Comparison of ENCODE assay signal across 8 mouse cellular contexts in the genomic region with DNA sequence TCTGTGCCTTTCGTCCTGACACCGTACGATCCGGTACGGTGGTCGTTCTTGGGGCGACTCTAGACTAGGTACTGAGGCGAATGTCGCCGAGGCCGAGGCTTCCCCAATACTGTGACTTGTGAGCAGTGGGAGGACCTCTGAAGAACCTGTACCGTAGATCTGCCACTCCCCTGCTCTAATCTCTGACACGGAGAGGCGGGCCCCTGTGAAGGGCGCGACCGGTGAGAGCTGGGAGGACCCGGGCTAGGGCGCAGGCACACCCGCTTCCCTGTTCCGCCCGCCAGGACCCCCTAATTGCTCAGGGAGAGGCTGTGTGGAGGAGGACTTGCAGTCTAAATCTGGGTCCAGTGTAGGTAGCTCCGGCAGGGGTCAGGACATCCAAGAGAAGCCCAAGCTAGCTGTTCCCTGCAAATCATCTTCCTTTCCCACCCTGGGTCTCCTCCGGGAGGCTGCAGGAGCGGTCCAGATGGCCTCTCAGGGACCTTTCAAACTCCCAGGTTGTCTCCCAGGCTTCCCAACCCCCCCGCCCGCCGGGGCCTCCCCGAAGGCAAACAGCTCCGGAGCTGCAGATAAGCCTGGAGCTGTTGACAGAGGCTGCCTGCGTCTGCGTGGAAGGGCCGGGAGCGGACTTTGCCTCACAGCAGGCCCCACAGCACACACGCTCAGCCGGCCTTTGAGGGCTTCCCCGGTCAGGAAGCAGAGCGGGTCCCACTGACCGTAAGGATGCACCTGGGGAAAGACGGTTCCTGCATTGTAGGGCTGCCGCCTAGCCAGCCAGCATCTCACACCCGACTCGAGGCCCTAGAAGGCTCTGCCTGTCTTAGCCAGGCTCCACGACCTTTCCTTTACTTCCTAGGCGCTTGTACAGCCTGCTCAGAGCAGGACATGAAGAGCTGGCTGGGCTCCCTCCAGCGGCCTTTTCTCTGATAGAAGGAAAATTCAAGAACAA. TPM values are rescaled to one million over a fixed set of nuclear protein-coding genes. Genes with fewer than 3 reads are reported as not detected.
DNase-seq lines count a peak whose midpoint lies in the region; ATAC-seq and TF ChIP-seq lines count a peak whose summit lies in the region.

No protein-coding gene starts in this region.

- no peak overlapping the region for H3K27ac ChIP-seq in gastrocnemius, adult 2 months
- peak overlapping the region; percentile 63 for H3K27ac ChIP-seq in heart, embryonic 15.5 days
- H3K27ac ChIP-seq in testis, adult 2 months (ENCODE audit: control insufficient read depth, insufficient read depth, low read depth, low read length): no peak overlapping the region

- peak overlapping the region; percentile 31 for H3K4me3 ChIP-seq in gastrocnemius, adult 2 months
- H3K4me3 ChIP-seq in heart, embryonic 15.5 days: peak overlapping the region; percentile 37
- H3K4me3 ChIP-seq in megakaryocyte, embryonic 14.5 days (replicated peaks): peak overlapping the region; percentile 73
- peak overlapping the region; percentile 10 for H3K4me3 ChIP-seq in testis, adult 2 months (ENCODE audit: control insufficient read depth, low read depth, low read length)

- no peak for TF ChIP-seq CTCF in gastrocnemius, adult 2 months (IDR thresholded peaks at IDR 0.05)
- TF ChIP-seq CTCF in testis, adult 2 months (IDR thresholded peaks at IDR 0.05; ENCODE audit: control insufficient read depth, insufficient read depth, insufficient replicate concordance, low read depth, low read length): no peak

- 4% methylated on average over 46 of the region's 46 CpGs for WGBS in heart, embryonic 15.5 days

- H3K9ac ChIP-seq in heart, embryonic 15.5 days: peak overlapping the region; percentile 40; the same call in 1 of the 2 replicates

- no peak for DNase-seq in gastrocnemius, adult 2 months
- DNase-seq in gastrocnemius, adult 18-20 months (ENCODE audit: low spot score): no peak
- peak; percentile 47 to 59 for DNase-seq in kidney, postnatal 4 days
- no peak for DNase-seq in cerebellum, adult 8-10 months

- H3K27me3 ChIP-seq in heart, embryonic 15.5 days: peaks cover 28% of the 10 kb centered on the region
- peaks cover 52% of the 10 kb centered on the region for H3K27me3 ChIP-seq in megakaryocyte, embryonic 14.5 days (replicated peaks)
- H3K27me3 ChIP-seq in testis, adult 2 months (ENCODE audit: control insufficient read depth, insufficient read depth, low read length): 0 out of 2 replicates have a peak, but pooled peaks cover 2% of the 10 kb centered on the region

- H3K4me1 ChIP-seq in heart, embryonic 15.5 days (replicated peaks): peaks cover 37% of the 10 kb centered on the region
- peaks cover 48% of the 10 kb centered on the region for H3K4me1 ChIP-seq in megakaryocyte, embryonic 14.5 days
- peaks cover 20% of the 10 kb centered on the region for H3K4me1 ChIP-seq in testis, adult 2 months (ENCODE audit: control insufficient read depth, insufficient read depth, low read length)

- H3K4me2 ChIP-seq in heart, embryonic 15.5 days: peak overlapping the region; percentile 99

- peak; percentile 28 for ATAC-seq in common myeloid progenitor, adult 5-6 weeks (replicated peaks; ENCODE audit: low read depth, poor library complexity, severe bottlenecking)
- ATAC-seq in heart, embryonic 15.5 days (replicated peaks; ENCODE audit: insufficient number of reproducible peaks, insufficient read depth, low FRiP score, low read depth): peak; percentile 20; the same call in 1 of the 2 replicates

- TF ChIP-seq POLR2A in testis, adult 2 months (IDR thresholded peaks at IDR 0.05; ENCODE audit: control insufficient read depth, low read depth, low read length): no peak

- intact Hi-C loops in gastrocnemius, adult 2 months (cut with DNase I): no loop called here

- no peaks in the 10 kb centered on the region for H3K36me3 ChIP-seq in heart, embryonic 15.5 days
- no peaks in the 10 kb centered on the region for H3K36me3 ChIP-seq in megakaryocyte, embryonic 14.5 days (replicated peaks; ENCODE audit: low read length)
- H3K36me3 ChIP-seq in testis, adult 2 months (ENCODE audit: control insufficient read depth, insufficient read depth, low read length): no peaks in the 10 kb centered on the region

- H3K9me3 ChIP-seq in heart, embryonic 15.5 days (replicated peaks): no peaks in the 10 kb centered on the region
- no peaks in the 10 kb centered on the region for H3K9me3 ChIP-seq in megakaryocyte, embryonic 14.5 days

RNA-seq across cellular contexts. Expression of gene Itpka, which starts 2.3 kb away (rescaled TPM):
- not detected for total RNA-seq in gastrocnemius, adult 2 months (2021)
- not detected for total RNA-seq in gastrocnemius, adult 18-20 months (2021)
- total RNA-seq in common myeloid progenitor, adult 5-6 weeks (2017): 0.18 TPM in 1 of 2 replicates, not detected in the other
- polyA plus RNA-seq in heart, embryonic 15.5 days (2015; fragmentation: Nextera tagmentation; extraction: Ambion mirVana): 2.0 and 2.4 TPM in 2 replicates
- polyA plus RNA-seq in megakaryocyte, embryonic 14.5 days (2012; ENCODE audit: insufficient read depth, low replicate concordance): 0.04 and 1.9 TPM in 2 replicates
- 5.8 and 6.4 TPM in 2 replicates for polyA plus RNA-seq in testis, adult 2 months (2012; rRNA removed)

RNA-seq across cellular contexts. Expression of gene Ltk, which starts 15.8 kb away (rescaled TPM):
- not detected for total RNA-seq in gastrocnemius, adult 2 months (2021)
- total RNA-seq in gastrocnemius, adult 18-20 months (2021): not detected
- not detected in 2 replicates for total RNA-seq in common myeloid progenitor, adult 5-6 weeks (2017)
- 0.10 and 0.22 TPM in 2 replicates for polyA plus RNA-seq in heart, embryonic 15.5 days (2015; fragmentation: Nextera tagmentation; extraction: Ambion mirVana)
- 0.25 TPM in 1 of 2 replicates, not detected in the other for polyA plus RNA-seq in megakaryocyte, embryonic 14.5 days (2012; ENCODE audit: insufficient read depth, low replicate concordance)
- 2.2 and 3.0 TPM in 2 replicates for polyA plus RNA-seq in testis, adult 2 months (2012; rRNA removed)

RNA-seq across cellular contexts. Expression of gene Rpap1, which starts 42.9 kb away (rescaled TPM):
- total RNA-seq in gastrocnemius, adult 2 months (2021): 10 to 100 TPM; 14.4 to 16.7 TPM
- 10 to 100 TPM; 14.6 to 16.6 TPM for total RNA-seq in gastrocnemius, adult 18-20 months (2021)
- 9.1 and 11.2 TPM in 2 replicates for total RNA-seq in common myeloid progenitor, adult 5-6 weeks (2017)
- 15.4 and 20.6 TPM in 2 replicates for polyA plus RNA-seq in heart, embryonic 15.5 days (2015; fragmentation: Nextera tagmentation; extraction: Ambion mirVana)
- polyA plus RNA-seq in megakaryocyte, embryonic 14.5 days (2012; ENCODE audit: insufficient read depth, low replicate concordance): 8.7 and 9.1 TPM in 2 replicates
- 13.4 and 13.7 TPM in 2 replicates for polyA plus RNA-seq in testis, adult 2 months (2012; rRNA removed)

RNA-seq across cellular contexts. Expression of gene Tyro3, which starts 53.1 kb away (rescaled TPM):
- total RNA-seq in gastrocnemius, adult 2 months (2021): under 1 TPM; 0.10 to 0.73 TPM
- total RNA-seq in gastrocnemius, adult 18-20 months (2021): under 1 TPM; 0.27 to 0.95 TPM
- 1.1 TPM in 1 of 2 replicates, not detected in the other for total RNA-seq in common myeloid progenitor, adult 5-6 weeks (2017)
- 6.2 and 8.5 TPM in 2 replicates for polyA plus RNA-seq in heart, embryonic 15.5 days (2015; fragmentation: Nextera tagmentation; extraction: Ambion mirVana)
- polyA plus RNA-seq in megakaryocyte, embryonic 14.5 days (2012; ENCODE audit: insufficient read depth, low replicate concordance): 0.64 TPM in 1 of 2 replicates, not detected in the other
- polyA plus RNA-seq in testis, adult 2 months (2012; rRNA removed): 18.7 and 26.0 TPM in 2 replicates

Comparison
In these comparisons a context has a peak if more than half of its experiments do, and no peak if none do; other contexts are left out.
1. DNase-seq: peak in kidney, postnatal 4 days (2 of 2); none in gastrocnemius, adult 2 months (single experiment), gastrocnemius, adult 18-20 months (single experiment) and cerebellum, adult 8-10 months (single experiment).
2. H3K4me3 ChIP-seq: peak in every context shown above with its lines; median percentile 73 in megakaryocyte, embryonic 14.5 days; 37 in heart, embryonic 15.5 days; 31 in gastrocnemius, adult 2 months; 10 in testis, adult 2 months.